Mouse (Mus musculus) urinary bladder, postnatal 10 days (tissue): Measurements from ENCODE around the gene Vsir.

ENCODE experiments used
- DNase-seq: peaks from one replicate; pipeline ENCODE4 v3.0.0; 2022; ENCODE audit warnings: low spot score

The Vsir gene

GRCm38 (mm10) chr10:60388332-60388731, 41.7 kb downstream of the Vsir start:
- DNase-seq, result no peak

GRCm38 (mm10) chr10:60389447-60389865, 42.8 kb downstream of the Vsir start:
- no peak for DNase-seq

- no peak for DNase-seq
Measured at GRCm38 (mm10) chr10:60390177-60390903, 43.7 kb downstream of the Vsir start.

GRCm38 (mm10) chr10:60390904-60391420, 44.3 kb downstream of the Vsir start:
- no peak for DNase-seq

- DNase-seq, result no peak
Measured at GRCm38 (mm10) chr10:60391661-60392060, 45.0 kb downstream of the Vsir start.

GRCm38 (mm10) chr10:60394936-60395335, 48.3 kb downstream of the Vsir start:
- DNase-seq, result no peak

GRCm38 (mm10) chr10:60395605-60396004, 49.0 kb downstream of the Vsir start:
- no peak for DNase-seq

- DNase-seq, result no peak
Measured at GRCm38 (mm10) chr10:60398051-60398814, 51.6 kb downstream of the Vsir start.

GRCm38 (mm10) chr10:60399449-60399848, 52.8 kb downstream of the Vsir start, which contains the start of gene Gm17455:
TSS of gene Gm17455 (plus strand) at chr10:60399726.
- no peak for DNase-seq

- no peak for DNase-seq
Measured at GRCm38 (mm10) chr10:60400507-60401295, 54.0 kb downstream of the Vsir start.

- DNase-seq, result no peak
Measured at GRCm38 (mm10) chr10:60405460-60406177, 59.0 kb downstream of the Vsir start.

GRCm38 (mm10) chr10:60407831-60408230, 61.2 kb downstream of the Vsir start:
- DNase-seq, result no peak

- no peak for DNase-seq
Measured at GRCm38 (mm10) chr10:60411794-60412193, 65.1 kb downstream of the Vsir start.

GRCm38 (mm10) chr10:60413756-60414155, 67.1 kb downstream of the Vsir start:
- no peak for DNase-seq

GRCm38 (mm10) chr10:60417041-60417440, 70.4 kb downstream of the Vsir start:
- DNase-seq, result no peak

GRCm38 (mm10) chr10:60418137-60418536, 71.5 kb downstream of the Vsir start:
- no peak for DNase-seq

- no peak for DNase-seq
Measured at GRCm38 (mm10) chr10:60419624-60420023, 73.0 kb downstream of the Vsir start.
